Mouse (Mus musculus) lung, adult 2 months (tissue): ENCODE results near the gene Tbx3. TPM values are rescaled to one million over a fixed set of nuclear protein-coding genes. Genes with fewer than 3 reads are reported as not detected.

Source experiments
- DNase-seq: peaks from one replicate; pipeline ENCODE4 v3.0.0; 2022
- H3K4me1 ChIP-seq: fragments of 200-500 bp; 2 replicates; pipeline ENCODE4 v1.6.1; 2011; ENCODE audit warnings: low read length; ENCODE audit not compliant: control insufficient read depth, insufficient read depth
- H3K4me3 ChIP-seq: fragments of 200-500 bp; replicated peaks from 2 replicates; pipeline ENCODE3; 2011; ENCODE audit warnings: low read depth, mild to moderate bottlenecking, control low read depth, low read length; ENCODE audit errors: extremely low read depth
- CTCF ChIP-seq: fragments of 200-500 bp; IDR thresholded peaks from 2 replicates; pipeline ENCODE4 v1.5.1; 2011; ENCODE audit warnings: mild to moderate bottlenecking, low read length, control low read depth; ENCODE audit not compliant: insufficient read depth
- POLR2A ChIP-seq: fragments of 200-500 bp; IDR thresholded peaks from 2 replicates; pipeline ENCODE4 v1.6.1; 2011; ENCODE audit warnings: low read depth, mild to moderate bottlenecking, control low read depth, low read length, borderline replicate concordance; ENCODE audit errors: extremely low read depth
- WGBS: fragments of 180-500 bp; shearing (Covaris S2); methylation state at CpG from one replicate; pipeline ENCODE4 v1.1.7; 2018; 5-methylcytosine and 5-hydroxymethylcytosine counted together
- polyA plus RNA-seq: library from polyadenylated mRNA; depleted of rRNA; stranded (reverse); fragments of >200 nt; gene quantifications from 2 replicates; pipeline ENCODE4 v1.2.3, GENCODE M21; 2012

The Tbx3 gene
- polyA plus RNA-seq, 1 experiment, result 135 TPM

GRCm38 (mm10) chr5:119660526-119661410, 9.7 kb upstream of the Tbx3 start:
- WGBS, result 27% methylated on average over 25 of the region's 25 CpGs
- TF ChIP-seq POLR2A (no peak), CTCF (no peak)

DNA sequence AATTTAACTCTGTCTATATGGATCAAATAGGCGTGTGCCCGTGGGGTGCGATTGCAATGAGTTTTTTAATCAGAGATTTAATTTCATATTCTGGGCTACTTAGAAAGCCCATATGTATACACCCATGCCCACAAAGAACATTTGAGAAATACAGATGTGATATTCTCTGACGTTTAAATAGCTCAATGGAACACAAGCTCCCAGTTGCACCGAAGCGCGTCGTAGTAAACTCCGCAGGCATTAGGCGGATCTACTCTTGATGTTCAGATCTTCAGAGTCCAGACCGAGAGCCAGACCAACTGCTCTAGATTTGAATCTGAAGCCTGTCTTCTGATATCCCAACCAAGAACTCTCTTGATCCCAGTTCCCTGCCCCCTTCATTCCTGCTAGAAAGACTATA, 9.0 kb upstream of the Tbx3 start:
- no peak for DNase-seq
- WGBS, result 39% methylated on average over 11 of the region's 11 CpGs
- no peak overlapping the region for H3K4me3 ChIP-seq
- TF ChIP-seq CTCF, result no peak
- no peak for TF ChIP-seq POLR2A
- H3K4me1 ChIP-seq, result no peaks in the 10 kb centered on the region

More at GRCm38 (mm10) chr5:119660526-119661410, 9.7 kb upstream of the Tbx3 start:
- DNase-seq, result no peak
- no peak overlapping the region for H3K4me3 ChIP-seq
- no peaks in the 10 kb centered on the region for H3K4me1 ChIP-seq

GRCm38 (mm10) chr5:119662326-119662725, 8.1 kb upstream of the Tbx3 start:
- WGBS, result 35% methylated on average over 13 of the region's 13 CpGs
- no peak for DNase-seq
- H3K4me3 ChIP-seq, result no peak overlapping the region
- TF ChIP-seq CTCF (no peak), POLR2A (no peak)
- no peaks in the 10 kb centered on the region for H3K4me1 ChIP-seq

DNA sequence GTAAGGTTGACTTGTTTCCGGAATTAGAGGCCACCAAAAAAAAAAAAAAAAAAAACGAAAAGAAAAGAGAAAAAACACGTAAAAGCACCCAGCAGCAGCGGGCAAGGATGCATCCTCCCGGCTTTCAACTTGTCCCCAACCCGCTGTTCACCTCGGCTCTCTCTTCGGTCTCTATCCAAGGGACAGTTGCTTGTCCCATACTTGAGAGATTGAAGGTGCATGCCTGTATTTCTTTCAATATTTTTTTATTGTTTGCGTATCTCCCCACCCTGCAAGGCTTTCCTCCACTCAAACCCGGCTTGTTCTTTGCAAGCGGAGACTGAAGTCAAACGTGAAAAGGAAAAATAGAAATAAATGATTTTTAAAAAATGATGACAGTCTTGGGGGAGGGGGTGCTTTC, 7.7 kb upstream of the Tbx3 start:
- TF ChIP-seq POLR2A (no peak), CTCF (no peak)
- Histone ChIP-seq H3K4me3 (no peak overlapping the region), H3K4me1 (no peaks in the 10 kb centered on the region)
- DNase-seq, result no peak
- WGBS, result 43% methylated on average over 12 of the region's 12 CpGs

GRCm38 (mm10) chr5:119663241-119663640, 7.2 kb upstream of the Tbx3 start:
- WGBS, result 53% methylated on average over 15 of the region's 15 CpGs
- peaks cover 4% of the 10 kb centered on the region for H3K4me1 ChIP-seq
- no peak overlapping the region for H3K4me3 ChIP-seq
- DNase-seq, result no peak
- TF ChIP-seq CTCF (no peak), POLR2A (no peak)

GRCm38 (mm10) chr5:119663747-119664146, 6.7 kb upstream of the Tbx3 start:
- 64% methylated on average over 5 of the region's 5 CpGs for WGBS
- no peak for TF ChIP-seq POLR2A
- TF ChIP-seq CTCF, result no peak
- Histone ChIP-seq H3K4me3 (no peak overlapping the region), H3K4me1 (peaks cover 6% of the 10 kb centered on the region)
- no peak for DNase-seq

DNA sequence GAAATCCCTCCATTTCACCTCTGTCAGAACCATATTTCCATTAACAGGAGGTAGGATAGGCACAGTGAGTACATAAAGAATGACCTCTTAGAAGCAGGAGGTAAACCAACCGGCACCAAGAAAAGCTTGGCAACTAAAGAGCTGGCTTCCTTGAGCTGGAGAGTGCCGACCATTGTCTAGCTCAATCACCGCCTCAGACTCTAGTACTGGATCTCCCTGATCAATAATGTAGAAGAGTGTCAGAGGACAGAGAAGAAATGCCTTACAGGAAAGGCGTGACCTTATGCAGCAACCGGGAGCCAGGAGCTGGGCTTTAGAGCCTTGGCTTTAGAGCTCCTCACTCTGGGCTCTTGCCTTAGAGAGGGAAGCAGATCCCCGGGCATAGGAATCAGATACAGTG, 4.7 kb upstream of the Tbx3 start:
- WGBS, result 38% methylated on average over 6 of the region's 6 CpGs
- no peak for DNase-seq
- Histone ChIP-seq H3K4me1 (peaks cover 13% of the 10 kb centered on the region), H3K4me3 (no peak overlapping the region)
- TF ChIP-seq POLR2A (no peak), CTCF (no peak)

GRCm38 (mm10) chr5:119667356-119667940, 3.0 kb upstream of the Tbx3 start:
- TF ChIP-seq POLR2A, result no peak
- TF ChIP-seq CTCF, result no peak
- H3K4me1 ChIP-seq, result peaks cover 13% of the 10 kb centered on the region
- DNase-seq, result no peak
- H3K4me3 ChIP-seq, result no peak overlapping the region
- 51% methylated on average over 13 of the region's 13 CpGs for WGBS

DNA sequence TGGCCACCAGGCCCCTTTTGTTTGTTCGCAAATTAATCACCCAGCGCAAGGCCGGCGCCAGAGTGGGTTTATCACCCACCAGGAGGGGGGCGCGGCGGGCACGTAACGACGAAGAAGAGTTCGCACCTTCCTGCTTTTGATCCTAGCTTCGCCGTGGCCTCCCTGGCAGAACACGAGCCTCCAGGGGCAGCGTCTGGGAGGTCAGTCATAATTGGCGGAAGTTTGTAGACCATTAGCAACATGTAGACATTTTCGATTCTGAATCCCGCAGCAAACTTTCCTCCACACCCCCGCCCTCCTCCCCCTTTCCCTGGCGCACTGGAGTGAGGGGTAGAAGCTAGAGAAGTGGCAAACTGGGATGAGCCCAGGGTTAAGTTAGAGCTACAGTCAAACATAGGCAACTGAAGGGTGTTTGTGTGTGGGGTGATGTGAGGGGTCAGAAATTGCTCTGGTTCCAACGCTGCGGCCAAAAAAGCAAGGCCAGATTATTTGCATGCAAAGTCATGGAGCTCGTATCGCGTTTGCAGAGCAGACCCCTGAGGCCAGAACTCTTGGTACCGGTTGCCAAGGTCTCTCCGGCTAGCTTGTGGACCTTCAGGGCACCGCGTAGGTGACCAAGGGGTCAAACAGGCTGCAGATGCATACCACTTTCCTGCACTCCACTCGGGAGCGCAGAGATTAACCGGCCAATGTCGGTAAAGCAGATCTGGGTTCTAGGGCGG, 2.1 kb upstream of the Tbx3 start:
- DNase-seq, result no peak
- Histone ChIP-seq H3K4me3 (no peak overlapping the region), H3K4me1 (peaks cover 13% of the 10 kb centered on the region)
- TF ChIP-seq CTCF (no peak), POLR2A (no peak)
- WGBS, result 35% methylated on average over 34 of the region's 34 CpGs

GRCm38 (mm10) chr5:119668913-119669411, 1.5 kb upstream of the Tbx3 start:
- H3K4me1 ChIP-seq, result peaks cover 13% of the 10 kb centered on the region
- DNase-seq, result no peak
- WGBS, result 32% methylated on average over 17 of the region's 18 CpGs
- H3K4me3 ChIP-seq, result no peak overlapping the region
- TF ChIP-seq POLR2A (no peak), CTCF (no peak)
